Mouse (Mus musculus): ENCODE results near the gene Clic5. TPM values are rescaled to one million over a fixed set of nuclear protein-coding genes. Genes with fewer than 3 reads are reported as not detected.

Clic5 gene
- polyA plus RNA-seq, 1 experiment, result 0.01 TPM

DNA sequence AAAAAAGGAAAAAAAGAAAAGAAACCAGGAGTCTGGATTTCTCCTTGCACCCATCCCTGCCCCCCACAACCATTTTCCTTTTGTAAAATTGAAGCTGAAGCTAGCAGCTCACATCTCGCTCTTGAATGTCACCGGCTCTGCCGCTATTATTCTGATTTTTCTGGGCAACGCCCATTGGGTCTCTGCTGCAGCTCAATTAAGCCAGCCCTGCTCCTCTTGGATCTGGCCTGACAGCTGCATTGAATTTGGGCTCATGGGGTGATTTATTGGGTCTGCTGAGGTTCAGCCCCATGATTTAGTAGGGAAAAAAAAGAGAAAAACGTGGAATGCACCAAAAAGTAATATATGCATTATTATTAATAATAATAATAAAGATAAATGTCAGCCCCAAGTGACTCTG is 111.9 kb downstream of the Clic5 start:
- TF ChIP-seq USF1 (IDR thresholded peaks at IDR 0.05; ENCODE audit: low read depth), result no peak
- TF ChIP-seq MAX (IDR thresholded peaks at IDR 0.05), result no peak
- TF ChIP-seq FOSL1 (IDR thresholded peaks at IDR 0.05; ENCODE audit: insufficient read depth, low read length, poor library complexity, severe bottlenecking), result no peak
- TF ChIP-seq CTCF (IDR thresholded peaks at IDR 0.05; ENCODE audit: control insufficient read depth, insufficient read depth, insufficient read length), result no peak
- no peak for TF ChIP-seq MYOG (IDR thresholded peaks at IDR 0.05; ENCODE audit: control insufficient read depth, extremely low read depth, insufficient read length)
- no peak for TF ChIP-seq MYOD1 (IDR thresholded peaks at IDR 0.05; ENCODE audit: control insufficient read depth, insufficient read length, low read depth)
- no peaks in the 10 kb centered on the region for H3K36me3 ChIP-seq (ENCODE audit: control insufficient read depth, insufficient read depth)
- H3K79me3 ChIP-seq (ENCODE audit: low read depth), result no peaks in the 10 kb centered on the region
- no peaks in the 10 kb centered on the region for H3K27me3 ChIP-seq (ENCODE audit: control insufficient read depth, insufficient read depth, insufficient read length)
- H3K79me2 ChIP-seq (ENCODE audit: control insufficient read depth, insufficient read depth), result no peaks in the 10 kb centered on the region
- no peak overlapping the region for H3K4me3 ChIP-seq (ENCODE audit: insufficient read depth, poor library complexity, severe bottlenecking)
- H3ac ChIP-seq (ENCODE audit: control insufficient read depth, insufficient read length, low read depth), result no peak overlapping the region

DNA sequence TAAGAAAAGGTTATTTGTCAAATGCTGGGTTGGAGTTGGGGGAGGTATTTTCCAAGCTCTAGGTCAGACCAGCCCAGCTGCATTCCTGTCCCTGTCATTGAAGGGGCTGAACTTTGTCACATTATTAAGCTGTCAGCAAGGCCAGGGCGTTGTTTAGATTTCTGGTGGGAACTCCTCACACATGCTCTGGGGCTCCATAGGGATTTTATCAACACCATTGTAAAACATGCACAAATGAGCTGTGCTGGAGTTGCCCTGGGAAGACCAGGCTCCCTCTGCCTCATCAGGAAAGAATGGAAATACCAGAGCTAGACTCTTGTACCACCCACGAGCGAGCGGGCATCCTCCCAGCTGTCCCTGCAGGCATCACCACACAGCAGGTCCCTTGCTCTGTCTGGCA is 112.3 kb downstream of the Clic5 start:
- H3ac ChIP-seq (ENCODE audit: control insufficient read depth, insufficient read length, low read depth), result no peak overlapping the region
- no peak for TF ChIP-seq MYOD1 (IDR thresholded peaks at IDR 0.05; ENCODE audit: control insufficient read depth, insufficient read length, low read depth)
- TF ChIP-seq MYOG (IDR thresholded peaks at IDR 0.05; ENCODE audit: control insufficient read depth, extremely low read depth, insufficient read length), result no peak
- no peak for TF ChIP-seq CEBPB (IDR thresholded peaks at IDR 0.05; ENCODE audit: low read depth)
- TF ChIP-seq USF1 (IDR thresholded peaks at IDR 0.05; ENCODE audit: low read depth), result no peak
- no peak for TF ChIP-seq MAX (IDR thresholded peaks at IDR 0.05)
- no peak for TF ChIP-seq FOSL1 (IDR thresholded peaks at IDR 0.05; ENCODE audit: insufficient read depth, low read length, poor library complexity, severe bottlenecking)
- no peak for TF ChIP-seq CTCF (IDR thresholded peaks at IDR 0.05; ENCODE audit: control insufficient read depth, insufficient read depth, insufficient read length)
- no peaks in the 10 kb centered on the region for H3K36me3 ChIP-seq (ENCODE audit: control insufficient read depth, insufficient read depth)
- H3K79me2 ChIP-seq (ENCODE audit: control insufficient read depth, insufficient read depth), result no peaks in the 10 kb centered on the region
- H3K79me3 ChIP-seq (ENCODE audit: low read depth), result no peaks in the 10 kb centered on the region
- H3K4me3 ChIP-seq (ENCODE audit: insufficient read depth, poor library complexity, severe bottlenecking), result no peak overlapping the region
- H3K27me3 ChIP-seq (ENCODE audit: control insufficient read depth, insufficient read depth, insufficient read length), result no peaks in the 10 kb centered on the region

DNA sequence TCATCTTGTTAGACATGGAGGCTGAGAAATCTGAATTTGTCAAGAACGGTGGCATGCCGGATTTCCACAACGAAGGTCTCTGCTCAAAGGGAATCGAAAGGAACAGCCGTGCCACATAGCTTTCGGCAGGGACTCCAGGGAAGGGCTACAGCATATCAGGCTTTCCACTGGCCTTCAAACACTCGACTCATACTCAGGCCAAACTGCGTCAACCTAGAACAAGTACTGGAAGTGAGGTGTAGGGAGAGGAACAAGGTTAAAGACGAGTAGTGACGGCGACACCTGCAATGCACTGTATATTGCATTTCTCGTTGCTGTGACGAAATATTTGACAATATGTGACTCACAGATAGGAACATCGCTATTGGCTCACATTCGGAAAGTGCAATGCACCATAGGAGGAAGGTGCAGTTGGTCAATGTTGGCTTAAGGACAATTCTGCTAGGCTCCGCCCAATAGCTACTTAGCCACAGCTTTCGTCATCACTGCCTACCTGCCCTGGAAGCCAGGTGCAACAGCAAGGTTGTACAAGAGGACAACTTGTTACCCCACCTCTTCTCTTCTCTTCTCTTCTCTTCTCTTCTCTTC is 112.9 kb downstream of the Clic5 start:
- Histone ChIP-seq H3K79me3 (ENCODE audit: low read depth) (no peaks in the 10 kb centered on the region), H3K36me3 (ENCODE audit: control insufficient read depth, insufficient read depth) (no peaks in the 10 kb centered on the region), H3K79me2 (ENCODE audit: control insufficient read depth, insufficient read depth) (no peaks in the 10 kb centered on the region), H3K4me3 (ENCODE audit: insufficient read depth, poor library complexity, severe bottlenecking) (no peak overlapping the region), H3ac (ENCODE audit: control insufficient read depth, insufficient read length, low read depth) (no peak overlapping the region), H3K27me3 (ENCODE audit: control insufficient read depth, insufficient read depth, insufficient read length) (no peaks in the 10 kb centered on the region)
- no peak for TF ChIP-seq USF1 (IDR thresholded peaks at IDR 0.05; ENCODE audit: low read depth)
- no peak for TF ChIP-seq MAX (IDR thresholded peaks at IDR 0.05)
- no peak for TF ChIP-seq CEBPB (IDR thresholded peaks at IDR 0.05; ENCODE audit: low read depth)
- no peak for TF ChIP-seq MYOG (IDR thresholded peaks at IDR 0.05; ENCODE audit: control insufficient read depth, extremely low read depth, insufficient read length)
- TF ChIP-seq FOSL1 (IDR thresholded peaks at IDR 0.05; ENCODE audit: insufficient read depth, low read length, poor library complexity, severe bottlenecking), result no peak
- no peak for TF ChIP-seq MYOD1 (IDR thresholded peaks at IDR 0.05; ENCODE audit: control insufficient read depth, insufficient read length, low read depth)
- TF ChIP-seq CTCF (IDR thresholded peaks at IDR 0.05; ENCODE audit: control insufficient read depth, insufficient read depth, insufficient read length), result no peak

- H3K79me3 ChIP-seq (ENCODE audit: low read depth), result no peaks in the 10 kb centered on the region
- no peaks in the 10 kb centered on the region for H3K79me2 ChIP-seq (ENCODE audit: control insufficient read depth, insufficient read depth)
- TF ChIP-seq CEBPB (IDR thresholded peaks at IDR 0.05; ENCODE audit: low read depth) (no peak), MYOD1 (IDR thresholded peaks at IDR 0.05; ENCODE audit: control insufficient read depth, insufficient read length, low read depth) (no peak), FOSL1 (IDR thresholded peaks at IDR 0.05; ENCODE audit: insufficient read depth, low read length, poor library complexity, severe bottlenecking) (no peak), MAX (IDR thresholded peaks at IDR 0.05) (no peak), MYOG (IDR thresholded peaks at IDR 0.05; ENCODE audit: control insufficient read depth, extremely low read depth, insufficient read length) (no peak), CTCF (IDR thresholded peaks at IDR 0.05; ENCODE audit: control insufficient read depth, insufficient read depth, insufficient read length) (no peak)
- no peak overlapping the region for H3ac ChIP-seq (ENCODE audit: control insufficient read depth, insufficient read length, low read depth)
- no peak overlapping the region for H3K4me3 ChIP-seq (ENCODE audit: insufficient read depth, poor library complexity, severe bottlenecking)
- no peaks in the 10 kb centered on the region for H3K27me3 ChIP-seq (ENCODE audit: control insufficient read depth, insufficient read depth, insufficient read length)
- H3K36me3 ChIP-seq (ENCODE audit: control insufficient read depth, insufficient read depth), result no peaks in the 10 kb centered on the region
Observed at GRCm38 (mm10) chr17:44304076-44304475, 115.7 kb downstream of the Clic5 start.

- TF ChIP-seq MYOG (IDR thresholded peaks at IDR 0.05; ENCODE audit: control insufficient read depth, extremely low read depth, insufficient read length) (no peak), CTCF (IDR thresholded peaks at IDR 0.05; ENCODE audit: control insufficient read depth, insufficient read depth, insufficient read length) (no peak), USF1 (IDR thresholded peaks at IDR 0.05; ENCODE audit: low read depth) (no peak), MYOD1 (IDR thresholded peaks at IDR 0.05; ENCODE audit: control insufficient read depth, insufficient read length, low read depth) (no peak), FOSL1 (IDR thresholded peaks at IDR 0.05; ENCODE audit: insufficient read depth, low read length, poor library complexity, severe bottlenecking) (no peak)
- Histone ChIP-seq H3K36me3 (ENCODE audit: control insufficient read depth, insufficient read depth) (no peaks in the 10 kb centered on the region), H3K79me3 (ENCODE audit: low read depth) (no peaks in the 10 kb centered on the region), H3K4me3 (ENCODE audit: insufficient read depth, poor library complexity, severe bottlenecking) (no peak overlapping the region), H3K27me3 (ENCODE audit: control insufficient read depth, insufficient read depth, insufficient read length) (no peaks in the 10 kb centered on the region), H3K79me2 (ENCODE audit: control insufficient read depth, insufficient read depth) (no peaks in the 10 kb centered on the region), H3ac (ENCODE audit: control insufficient read depth, insufficient read length, low read depth) (no peak overlapping the region)
Observed at GRCm38 (mm10) chr17:44309914-44310622, 121.7 kb downstream of the Clic5 start.

Data from C2C12 (cell line).